ENCODE assay signal across 24 mouse cellular contexts in genomic region chr3:87369181-87369580, GRCm38 (mm10). TPM values are rescaled to one million over a fixed set of nuclear protein-coding genes. Genes with fewer than 3 reads are reported as not detected.
DNase-seq lines count a peak whose midpoint lies in the region; ATAC-seq and TF ChIP-seq lines count a peak whose summit lies in the region.
"Had no signal": no experiment of that assay in that cellular context is flagged by ENCODE, and none has a peak within 500 bp of the region (broad histone marks: within the 10 kb centered on the region; RNA-seq: fewer than 3 reads in every experiment).

No protein-coding gene starts in this region.

- H3K36me3 ChIP-seq in heart, embryonic 10.5 days: no peaks in the 10 kb centered on the region
- H3K36me3 ChIP-seq in heart, embryonic 11.5 days (ENCODE audit: control insufficient read depth, insufficient read depth, low read length): no peaks in the 10 kb centered on the region
- no peaks in the 10 kb centered on the region for H3K36me3 ChIP-seq in forebrain, embryonic 15.5 days
- H3K36me3 ChIP-seq: embryonic facial prominence, embryonic 13.5 days; forebrain, embryonic 12.5 days; heart, embryonic 12.5 days; hindbrain, embryonic 12.5 days had no signal

- no peak overlapping the region for H3K27ac ChIP-seq in heart, embryonic 10.5 days
- no peak overlapping the region for H3K27ac ChIP-seq in heart, embryonic 11.5 days (ENCODE audit: low read depth, low read length)
- peak overlapping the region; percentile 64 for H3K27ac ChIP-seq in bone marrow macrophage, adult 2 months (ENCODE audit: insufficient read depth, low read depth, low read length)
- H3K27ac ChIP-seq in forebrain, embryonic 15.5 days (replicated peaks): no peak overlapping the region
- H3K27ac ChIP-seq: embryonic facial prominence, embryonic 13.5 days; forebrain, embryonic 12.5 days; gastrocnemius, adult 2 months; hindbrain, embryonic 12.5 days had no signal

- no peaks in the 10 kb centered on the region for H3K4me1 ChIP-seq in heart, embryonic 10.5 days
- H3K4me1 ChIP-seq in heart, embryonic 11.5 days (ENCODE audit: control insufficient read depth, insufficient read depth, low read length): no peaks in the 10 kb centered on the region
- peaks cover 35% of the 10 kb centered on the region for H3K4me1 ChIP-seq in bone marrow macrophage, adult 2 months (ENCODE audit: control insufficient read depth, insufficient read depth, low read length)
- H3K4me1 ChIP-seq in forebrain, embryonic 15.5 days: no peaks in the 10 kb centered on the region
- H3K4me1 ChIP-seq: forebrain, embryonic 12.5 days; heart, embryonic 12.5 days; hindbrain, embryonic 12.5 days had no signal

- ATAC-seq in heart, embryonic 11.5 days (replicated peaks; ENCODE audit: insufficient number of reproducible peaks, low FRiP score, low TSS enrichment): no peak
- ATAC-seq in granulocyte monocyte progenitor cell, adult 5-6 weeks (replicated peaks; ENCODE audit: poor library complexity, severe bottlenecking): peak; percentile 50
- ATAC-seq in megakaryocyte progenitor cell, adult 5-6 weeks (replicated peaks; ENCODE audit: poor library complexity): peak; percentile 58
- no peak for ATAC-seq in forebrain, embryonic 15.5 days (replicated peaks)
- ATAC-seq: forebrain, postnatal 0 days; hindbrain, embryonic 16.5 days; inflammation-experienced regulatory T-cells, adult 6 months had no signal

- H3K4me2 ChIP-seq in heart, embryonic 11.5 days: no peak overlapping the region
- no peak overlapping the region for H3K4me2 ChIP-seq in forebrain, embryonic 15.5 days (replicated peaks)
- H3K4me2 ChIP-seq: embryonic facial prominence, embryonic 13.5 days; forebrain, embryonic 12.5 days; heart, embryonic 12.5 days; hindbrain, embryonic 12.5 days had no signal

- H3K9me3 ChIP-seq in heart, embryonic 10.5 days: no peaks in the 10 kb centered on the region
- no peaks in the 10 kb centered on the region for H3K9me3 ChIP-seq in heart, embryonic 11.5 days (replicated peaks; ENCODE audit: control insufficient read depth, low read length)
- H3K9me3 ChIP-seq in forebrain, embryonic 15.5 days: no peaks in the 10 kb centered on the region
- H3K9me3 ChIP-seq: embryonic facial prominence, embryonic 13.5 days; forebrain, embryonic 12.5 days; heart, embryonic 12.5 days; hindbrain, embryonic 12.5 days had no signal

- peaks cover 4% of the 10 kb centered on the region; the same call in 1 of the 2 replicates for H3K27me3 ChIP-seq in heart, embryonic 10.5 days (ENCODE audit: insufficient read depth, poor library complexity, severe bottlenecking)
- no peaks in the 10 kb centered on the region for H3K27me3 ChIP-seq in heart, embryonic 11.5 days (ENCODE audit: control insufficient read depth, insufficient read depth, low read length)
- H3K27me3 ChIP-seq in forebrain, embryonic 15.5 days: no peaks in the 10 kb centered on the region
- H3K27me3 ChIP-seq: embryonic facial prominence, embryonic 13.5 days; forebrain, embryonic 12.5 days; heart, embryonic 12.5 days; hindbrain, embryonic 12.5 days had no signal

- TF ChIP-seq CTCF in bone marrow macrophage, adult 2 months (IDR thresholded peaks at IDR 0.05; ENCODE audit: low read depth, low read length): no peak

- H3K4me3 ChIP-seq in heart, embryonic 10.5 days: no peak overlapping the region
- H3K4me3 ChIP-seq in heart, embryonic 11.5 days (ENCODE audit: low read depth, low read length): no peak overlapping the region
- no peak overlapping the region for H3K4me3 ChIP-seq in bone marrow macrophage, adult 2 months (ENCODE audit: insufficient read depth, low read length)
- H3K4me3 ChIP-seq in forebrain, embryonic 15.5 days: no peak overlapping the region
- H3K4me3 ChIP-seq: embryonic facial prominence, embryonic 13.5 days; forebrain, embryonic 12.5 days; gastrocnemius, adult 2 months; heart, embryonic 12.5 days; hindbrain, embryonic 12.5 days had no signal

- peak; percentile 43 for DNase-seq in heart, embryonic 10.5 days (ENCODE audit: low spot score)
- no peak for DNase-seq in adrenal gland, postnatal 4 days (ENCODE audit: low spot score in 2 of 2)
- no peak for DNase-seq in adrenal gland, postnatal 14 days
- DNase-seq: adrenal gland, postnatal 10 days; cerebellum, adult 11-12 months; cerebellum, adult 9-10 months; cerebellum, postnatal 25 days; forebrain, postnatal 0 days; gastrocnemius, adult 2 months; gastrocnemius, postnatal 25 days; heart, postnatal 36 days had no signal

- H3K9ac ChIP-seq in heart, embryonic 11.5 days (ENCODE audit: low read depth, low read length): no peak overlapping the region
- no peak overlapping the region for H3K9ac ChIP-seq in forebrain, embryonic 15.5 days (replicated peaks)
- H3K9ac ChIP-seq: embryonic facial prominence, embryonic 13.5 days; forebrain, embryonic 12.5 days; forebrain, postnatal 0 days; heart, embryonic 12.5 days; hindbrain, embryonic 12.5 days had no signal

- TF ChIP-seq POLR2A in bone marrow macrophage, adult 2 months (IDR thresholded peaks at IDR 0.05; ENCODE audit: borderline replicate concordance, low read depth, low read length): no peak

- 72% methylated on average over 5 of the region's 5 CpGs for WGBS in heart, embryonic 10.5 days
- WGBS in heart, embryonic 11.5 days (ENCODE audit: insufficient replicate concordance): 60% methylated on average over 5 of the region's 5 CpGs
- 86% methylated on average over 5 of the region's 5 CpGs for WGBS in forebrain, embryonic 15.5 days

RNA-seq across cellular contexts. Expression of gene Fcrl1, which starts 7.0 kb away (rescaled TPM):
- polyA plus RNA-seq in heart, embryonic 10.5 days (2016; fragmentation: Nextera tagmentation; extraction: Ambion mirVana): not detected in 2 replicates
- 0.48 TPM in 1 of 2 replicates, not detected in the other for polyA plus RNA-seq in heart, embryonic 11.5 days (2014; fragmentation: Nextera tagmentation; extraction: Ambion mirVana)
- polyA plus RNA-seq in bone marrow macrophage, adult 2 months (2012; ENCODE audit: insufficient read depth, insufficient read length, missing spikeins): 31.0 and 38.0 TPM in 2 replicates
- total RNA-seq in granulocyte monocyte progenitor cell, adult 5-6 weeks (2014; fragmentation: Nextera tagmentation): 2.1 and 4.1 TPM in 2 replicates
- total RNA-seq in granulocyte monocyte progenitor cell, adult 5-6 weeks (2017): 0.69 and 0.82 TPM in 2 replicates
- total RNA-seq in megakaryocyte progenitor cell, adult 5-6 weeks (2015): 0.49 and 1.2 TPM in 2 replicates
- total RNA-seq in megakaryocyte progenitor cell, adult 5-6 weeks (2017): 0.12 and 0.74 TPM in 2 replicates
- polyA plus RNA-seq in forebrain, embryonic 15.5 days (2015; fragmentation: Nextera tagmentation; extraction: Ambion mirVana): not detected in 2 replicates
- total RNA-seq in adrenal gland, postnatal 4 days (2021): under 1 TPM; 0.34 to 0.45 TPM
- total RNA-seq in adrenal gland, postnatal 14 days (2021): 0.22 and 6.1 TPM in 2 replicates
- total RNA-seq: forebrain, postnatal 0 days; gastrocnemius, adult 2 months; gastrocnemius, postnatal 25 days; MEL had no signal
- polyA plus RNA-seq: C2C12; forebrain, embryonic 12.5 days; heart, embryonic 12.5 days had no signal

RNA-seq across cellular contexts. Expression of gene Cd5l, which starts 11.5 kb away (rescaled TPM):
- not detected in 2 replicates for polyA plus RNA-seq in heart, embryonic 10.5 days (2016; fragmentation: Nextera tagmentation; extraction: Ambion mirVana)
- polyA plus RNA-seq in heart, embryonic 11.5 days (2014; fragmentation: Nextera tagmentation; extraction: Ambion mirVana): 0.31 TPM in 1 of 2 replicates, not detected in the other
- 111 and 124 TPM in 2 replicates for polyA plus RNA-seq in bone marrow macrophage, adult 2 months (2012; ENCODE audit: insufficient read depth, insufficient read length, missing spikeins)
- total RNA-seq in granulocyte monocyte progenitor cell, adult 5-6 weeks (2014; fragmentation: Nextera tagmentation): not detected in 2 replicates
- 0.65 TPM in 1 of 2 replicates, not detected in the other for total RNA-seq in granulocyte monocyte progenitor cell, adult 5-6 weeks (2017)
- 0.20 TPM in 1 of 2 replicates, not detected in the other for total RNA-seq in megakaryocyte progenitor cell, adult 5-6 weeks (2015)
- 0.21 and 0.88 TPM in 2 replicates for total RNA-seq in megakaryocyte progenitor cell, adult 5-6 weeks (2017)
- 0.10 TPM in 1 of 2 replicates, not detected in the other for polyA plus RNA-seq in forebrain, embryonic 15.5 days (2015; fragmentation: Nextera tagmentation; extraction: Ambion mirVana)
- total RNA-seq in adrenal gland, postnatal 4 days (2021): 10 to 100 TPM in 1 of 2 experiments, 1 to 10 TPM in 1; 2.1 to 11.9 TPM
- total RNA-seq in adrenal gland, postnatal 14 days (2021): 2.4 and 6.0 TPM in 2 replicates
- total RNA-seq: forebrain, postnatal 0 days; gastrocnemius, adult 2 months; MEL had no signal
- polyA plus RNA-seq: C2C12; forebrain, embryonic 12.5 days; forebrain, postnatal 0 days; hindbrain, embryonic 12.5 days had no signal

Comparison
In these comparisons a context has a peak if more than half of its experiments do, and no peak if none do; other contexts are left out.
1. ATAC-seq: peak in granulocyte monocyte progenitor cell, adult 5-6 weeks (single experiment) and megakaryocyte progenitor cell, adult 5-6 weeks (single experiment); none in heart, embryonic 11.5 days (single experiment) and forebrain, embryonic 15.5 days (single experiment).